Mouse (Mus musculus) bone marrow macrophage, adult 2 months (primary cell): ENCODE results near the gene Serpinb6a.

Experiments used
- CTCF ChIP-seq: IDR thresholded peaks from 2 replicates; pipeline ENCODE4 v1.5.1; 2012; ENCODE audit warnings: low read depth, mild to moderate bottlenecking, low read length, moderate library complexity
- POLR2A ChIP-seq: IDR thresholded peaks from 2 replicates; pipeline ENCODE4 v1.6.1; 2012; ENCODE audit warnings: mild to moderate bottlenecking, low read depth, low read length, borderline replicate concordance

GRCm38 (mm10) chr13:33905176-33905954, 97.2 kb downstream of the Serpinb6a start, which contains the start of gene Serpinb6c:
- TF ChIP-seq CTCF (no peak), POLR2A (no peak)
